Mouse (Mus musculus): ENCODE measurements around the gene Wdfy1. TPM values are rescaled to one million over a fixed set of nuclear protein-coding genes. Genes with fewer than 3 reads are reported as not detected.

Gene Wdfy1
- polyA plus RNA-seq, 1 experiment from 2014 or later = 16.5 TPM

DNA sequence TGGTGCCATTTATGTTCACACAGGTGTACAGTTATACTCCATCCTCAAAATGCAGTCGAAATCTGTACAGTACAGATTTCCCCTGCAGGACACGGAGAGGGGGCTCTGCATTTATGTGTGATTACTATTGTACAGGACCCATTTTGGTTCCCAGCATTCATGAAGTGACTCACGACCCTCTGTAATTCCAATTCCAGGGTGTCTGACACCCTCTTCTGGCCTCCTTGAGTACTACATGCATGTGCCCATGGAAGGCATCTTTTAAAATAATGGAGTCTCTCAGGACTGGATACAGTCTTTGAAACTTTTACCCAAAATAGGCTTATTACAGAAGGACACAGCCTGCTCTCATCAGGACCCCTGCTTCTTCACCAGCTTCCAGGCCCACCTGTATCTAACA is 6.5 kb upstream of the Wdfy1 start:
- H3K4me1 ChIP-seq = no peaks in the 10 kb centered on the region
- no peak overlapping the region for H3K27ac ChIP-seq
- H3K36me3 ChIP-seq = peaks cover 57% of the 10 kb centered on the region
- H3K27me3 ChIP-seq (replicated peaks) = no peaks in the 10 kb centered on the region
- no peaks in the 10 kb centered on the region for H3K9me3 ChIP-seq (replicated peaks)
- WGBS (ENCODE audit: insufficient replicate concordance) = 70% methylated on average over 3 of the region's 3 CpGs
- ATAC-seq = no peak
- H3K4me2 ChIP-seq = no peak overlapping the region
- no peak overlapping the region for H3K9ac ChIP-seq
- H3K4me3 ChIP-seq = no peak overlapping the region

DNA sequence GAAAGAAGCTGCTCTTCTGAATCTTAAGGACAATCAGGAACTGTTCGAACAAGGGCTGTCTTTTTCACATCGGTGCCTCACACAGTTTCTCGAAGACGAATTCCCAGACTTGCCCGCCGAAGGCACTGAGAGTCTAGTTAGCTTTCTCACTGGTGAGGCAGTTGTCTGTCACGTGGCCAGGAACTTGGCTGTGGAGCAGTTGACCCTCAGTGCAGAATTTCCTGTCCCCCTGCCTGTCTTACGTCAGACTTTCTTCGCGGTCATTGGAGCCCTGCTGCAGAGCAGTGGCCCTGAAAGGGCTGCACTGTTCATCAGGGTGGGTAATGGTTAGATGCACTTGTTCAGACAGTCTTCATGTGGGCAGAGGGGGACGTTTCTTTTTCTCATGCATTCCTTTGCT is 2.1 kb upstream of the Wdfy1 start:
- Histone ChIP-seq H3K36me3 (peaks cover 52% of the 10 kb centered on the region), H3K4me3 (no peak overlapping the region), H3K4me1 (peaks cover 5% of the 10 kb centered on the region), H3K4me2 (no peak overlapping the region), H3K9ac (no peak overlapping the region), H3K27me3 (replicated peaks) (no peaks in the 10 kb centered on the region), H3K27ac (no peak overlapping the region), H3K9me3 (replicated peaks) (no peaks in the 10 kb centered on the region)
- WGBS (ENCODE audit: insufficient replicate concordance) = 71% methylated on average over 11 of the region's 11 CpGs
- no peak for ATAC-seq

- Histone ChIP-seq H3K4me2 (no peak overlapping the region), H3K4me1 (peaks cover 5% of the 10 kb centered on the region)
- 65% methylated on average over 4 of the region's 4 CpGs for WGBS (ENCODE audit: insufficient replicate concordance)
These were observed 1.7 kb downstream of the Wdfy1 start for GRCm38 (mm10) chr1:79774164-79774780.

DNA sequence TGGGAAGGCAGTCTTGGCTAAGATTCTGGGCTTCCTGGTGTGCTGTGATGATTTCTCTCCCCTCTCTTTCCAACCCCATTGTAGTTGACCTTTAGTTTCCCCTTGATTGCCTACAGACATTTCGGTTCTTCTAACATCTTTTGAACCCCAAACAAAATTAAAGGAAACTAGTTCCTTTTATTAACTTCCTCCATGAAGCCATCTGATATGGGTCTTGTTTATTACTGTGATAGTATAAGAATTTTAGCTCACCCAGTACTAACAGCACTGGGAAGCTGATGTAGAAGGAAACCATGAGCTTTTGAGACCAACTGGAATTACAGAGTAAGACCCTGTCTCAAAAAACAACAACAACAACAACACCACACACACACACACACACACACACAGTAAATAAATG is 7.7 kb downstream of the Wdfy1 start:
- H3K4me3 ChIP-seq = no peak overlapping the region
- no peaks in the 10 kb centered on the region for H3K36me3 ChIP-seq
- H3K9ac ChIP-seq = no peak overlapping the region
- H3K4me1 ChIP-seq = peaks cover 4% of the 10 kb centered on the region
- no peak for ATAC-seq
- H3K4me2 ChIP-seq = no peak overlapping the region
- 40% methylated on average over 1 of the region's 1 CpGs for WGBS (ENCODE audit: insufficient replicate concordance)
- no peaks in the 10 kb centered on the region for H3K9me3 ChIP-seq (replicated peaks)
- H3K27ac ChIP-seq = no peak overlapping the region
- H3K27me3 ChIP-seq (replicated peaks) = no peaks in the 10 kb centered on the region

More at GRCm38 (mm10) chr1:79774164-79774780, 1.7 kb downstream of the Wdfy1 start:
- no peak overlapping the region for H3K4me3 ChIP-seq
- no peak overlapping the region for H3K27ac ChIP-seq
- H3K36me3 ChIP-seq = peaks cover 16% of the 10 kb centered on the region
- H3K27me3 ChIP-seq (replicated peaks) = no peaks in the 10 kb centered on the region
- no peaks in the 10 kb centered on the region for H3K9me3 ChIP-seq (replicated peaks)
- no peak overlapping the region for H3K9ac ChIP-seq
- ATAC-seq = no peak

DNA sequence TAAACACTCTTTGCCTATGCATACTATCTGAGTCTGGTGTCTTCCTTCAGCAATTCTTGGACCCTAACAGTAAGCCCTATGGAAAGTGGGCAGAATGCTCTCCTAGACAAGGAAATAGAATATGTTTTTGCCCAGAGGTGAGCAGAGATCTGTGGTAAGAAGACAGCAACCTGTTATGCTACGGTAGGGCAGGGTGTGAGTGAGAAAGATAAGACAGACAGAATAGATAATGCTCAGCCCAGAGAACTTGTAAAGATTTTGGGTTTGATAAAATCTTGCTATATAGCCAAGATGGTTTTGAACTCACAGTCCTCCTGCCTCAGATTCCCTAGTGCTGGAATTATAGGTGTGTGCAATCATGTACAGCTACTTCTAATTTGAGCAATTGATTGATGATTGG is 11.5 kb downstream of the Wdfy1 start:
- no peak overlapping the region for H3K27ac ChIP-seq
- H3K4me2 ChIP-seq = no peak overlapping the region
- 29% methylated on average over 1 of the region's 1 CpGs for WGBS (ENCODE audit: insufficient replicate concordance)
- ATAC-seq = no peak
- H3K27me3 ChIP-seq (replicated peaks) = no peaks in the 10 kb centered on the region
- no peak overlapping the region for H3K4me3 ChIP-seq
- H3K4me1 ChIP-seq = peaks cover 33% of the 10 kb centered on the region
- H3K9me3 ChIP-seq (replicated peaks) = no peaks in the 10 kb centered on the region
- H3K9ac ChIP-seq = no peak overlapping the region
- H3K36me3 ChIP-seq = no peaks in the 10 kb centered on the region

- Histone ChIP-seq H3K9ac (no peak overlapping the region), H3K9me3 (replicated peaks) (no peaks in the 10 kb centered on the region), H3K4me2 (no peak overlapping the region), H3K4me3 (no peak overlapping the region), H3K27ac (no peak overlapping the region), H3K27me3 (replicated peaks) (no peaks in the 10 kb centered on the region), H3K4me1 (peaks cover 36% of the 10 kb centered on the region), H3K36me3 (no peaks in the 10 kb centered on the region)
- WGBS (ENCODE audit: insufficient replicate concordance) = 74% methylated on average over 2 of the region's 2 CpGs
- ATAC-seq = no peak
These were observed 11.9 kb downstream of the Wdfy1 start for GRCm38 (mm10) chr1:79764031-79764430.

GRCm38 (mm10) chr1:79762282-79763250 is 13.4 kb downstream of the Wdfy1 start:
- ATAC-seq = peak; percentile 71
- Histone ChIP-seq H3K9me3 (replicated peaks) (no peaks in the 10 kb centered on the region), H3K4me3 (peak overlapping the region; percentile 83), H3K4me1 (peaks cover 41% of the 10 kb centered on the region), H3K4me2 (peak overlapping the region; percentile 86), H3K36me3 (no peaks in the 10 kb centered on the region), H3K27me3 (replicated peaks) (no peaks in the 10 kb centered on the region), H3K27ac (peak overlapping the region; percentile 58; the same call in 1 of the 2 replicates), H3K9ac (peak overlapping the region; percentile 23; the same call in 1 of the 2 replicates)
- 25% methylated on average over 16 of the region's 16 CpGs for WGBS (ENCODE audit: insufficient replicate concordance)

DNA sequence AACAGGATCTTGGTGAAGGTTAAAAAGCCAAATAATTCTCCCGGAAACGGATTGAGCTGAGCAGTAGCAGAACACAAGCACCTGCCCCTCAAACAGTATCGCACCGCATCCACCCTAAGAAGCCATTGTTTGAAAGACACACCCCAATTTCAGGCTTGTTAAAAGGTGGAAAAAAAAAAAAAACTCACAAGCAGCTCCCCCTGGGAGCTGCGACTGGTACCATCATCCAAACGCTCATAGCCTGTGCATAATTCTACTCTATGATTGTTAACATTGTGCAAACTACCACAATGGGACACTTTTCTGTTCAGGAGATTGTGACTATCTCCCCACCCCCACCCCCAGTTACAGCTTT is 14.0 kb downstream of the Wdfy1 start:
- no peaks in the 10 kb centered on the region for H3K27me3 ChIP-seq (replicated peaks)
- H3K9ac ChIP-seq = peak overlapping the region; percentile 23; the same call in 1 of the 2 replicates
- peak overlapping the region; percentile 58; the same call in 1 of the 2 replicates for H3K27ac ChIP-seq
- no peaks in the 10 kb centered on the region for H3K36me3 ChIP-seq
- H3K4me2 ChIP-seq = peak overlapping the region; percentile 86
- peaks cover 48% of the 10 kb centered on the region for H3K4me1 ChIP-seq
- H3K4me3 ChIP-seq = peak overlapping the region; percentile 83
- H3K9me3 ChIP-seq (replicated peaks) = no peaks in the 10 kb centered on the region
- under 1% methylated on average over 6 of the region's 6 CpGs for WGBS (ENCODE audit: insufficient replicate concordance)
- peak; percentile 2; the same call in 1 of the 2 replicates for ATAC-seq

DNA sequence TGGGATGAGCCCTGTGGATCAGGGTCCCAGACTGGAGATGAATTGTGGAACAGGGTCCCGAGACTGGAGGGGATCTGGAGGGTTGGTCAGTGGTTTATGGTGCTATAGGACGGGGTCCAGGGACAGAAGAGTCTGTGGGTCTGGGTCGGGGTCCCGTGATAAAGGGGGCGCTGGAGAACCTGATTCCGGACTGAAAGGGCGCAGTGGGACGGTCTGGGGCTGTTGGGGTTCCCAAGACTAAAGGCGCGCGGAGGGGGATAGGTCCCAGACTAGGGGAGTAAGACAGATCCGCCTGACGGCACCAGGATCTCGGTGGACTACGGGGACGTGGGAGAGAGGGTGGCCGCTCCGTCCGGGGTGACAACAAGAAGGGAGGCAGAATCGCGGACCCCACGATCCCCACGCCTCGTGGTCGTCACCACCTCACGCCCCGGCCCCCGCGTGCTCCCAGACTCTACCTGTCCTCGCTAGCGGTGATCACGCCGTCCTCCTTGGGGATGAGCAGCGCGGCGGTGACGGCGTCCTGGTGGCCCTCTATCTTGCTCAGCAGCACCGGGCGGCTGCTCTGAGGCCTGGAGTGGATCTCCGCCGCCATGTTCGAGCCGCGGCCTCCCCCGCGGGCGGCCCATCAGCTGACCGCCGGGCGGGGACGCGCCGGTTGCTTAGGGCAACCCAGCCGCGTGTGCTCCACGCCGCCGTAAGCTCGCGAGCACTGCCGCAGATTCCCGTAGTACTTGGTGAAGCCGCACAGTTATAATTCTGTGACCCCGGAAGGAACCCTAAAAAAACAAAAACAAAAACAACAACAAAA is 14.6 kb downstream of the Wdfy1 start:
- peak; percentile 93 for ATAC-seq
- H3K27ac ChIP-seq = no peak overlapping the region; the same call in 1 of the 2 replicates

DNA sequence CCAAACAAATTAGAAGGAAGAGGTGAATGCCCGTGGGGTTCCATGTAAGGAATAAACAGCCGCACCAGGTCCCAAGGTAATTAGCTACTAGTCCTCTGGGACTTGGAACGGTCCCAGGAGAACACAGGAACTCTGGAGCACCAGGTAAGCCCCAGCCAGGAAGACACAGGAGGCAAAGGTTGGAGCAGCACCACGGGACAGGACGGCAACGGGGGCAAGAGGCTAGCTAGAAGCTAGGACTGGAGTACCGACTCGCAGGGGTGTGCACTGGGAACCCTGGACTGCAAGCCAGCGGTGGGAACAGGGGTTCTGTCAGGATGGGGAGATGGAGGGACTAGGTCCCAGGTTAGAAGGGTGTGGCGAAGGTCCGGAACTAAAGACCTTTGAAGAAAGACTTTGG is 15.3 kb downstream of the Wdfy1 start:
- Histone ChIP-seq H3K4me2 (peak overlapping the region; percentile 86), H3K27me3 (replicated peaks) (no peaks in the 10 kb centered on the region), H3K27ac (no peak overlapping the region), H3K9me3 (replicated peaks) (no peaks in the 10 kb centered on the region), H3K36me3 (no peaks in the 10 kb centered on the region), H3K4me3 (peak overlapping the region; percentile 83), H3K4me1 (peaks cover 49% of the 10 kb centered on the region), H3K9ac (peak overlapping the region; percentile 85)
- 0 out of 2 replicates have a peak, but pooled peaks have one; percentile 9 for ATAC-seq
- 10% methylated on average over 11 of the region's 11 CpGs for WGBS (ENCODE audit: insufficient replicate concordance)

More for the DNA sequence above, 14.6 kb downstream of the Wdfy1 start:
- Histone ChIP-seq H3K9me3 (replicated peaks) (no peaks in the 10 kb centered on the region), H3K4me3 (peak overlapping the region; percentile 83), H3K27me3 (replicated peaks) (no peaks in the 10 kb centered on the region), H3K9ac (peak overlapping the region; percentile 85), H3K4me1 (peaks cover 49% of the 10 kb centered on the region), H3K36me3 (no peaks in the 10 kb centered on the region), H3K4me2 (peak overlapping the region; percentile 86)
- under 1% methylated on average over 65 of the region's 65 CpGs for WGBS (ENCODE audit: insufficient replicate concordance)

DNA sequence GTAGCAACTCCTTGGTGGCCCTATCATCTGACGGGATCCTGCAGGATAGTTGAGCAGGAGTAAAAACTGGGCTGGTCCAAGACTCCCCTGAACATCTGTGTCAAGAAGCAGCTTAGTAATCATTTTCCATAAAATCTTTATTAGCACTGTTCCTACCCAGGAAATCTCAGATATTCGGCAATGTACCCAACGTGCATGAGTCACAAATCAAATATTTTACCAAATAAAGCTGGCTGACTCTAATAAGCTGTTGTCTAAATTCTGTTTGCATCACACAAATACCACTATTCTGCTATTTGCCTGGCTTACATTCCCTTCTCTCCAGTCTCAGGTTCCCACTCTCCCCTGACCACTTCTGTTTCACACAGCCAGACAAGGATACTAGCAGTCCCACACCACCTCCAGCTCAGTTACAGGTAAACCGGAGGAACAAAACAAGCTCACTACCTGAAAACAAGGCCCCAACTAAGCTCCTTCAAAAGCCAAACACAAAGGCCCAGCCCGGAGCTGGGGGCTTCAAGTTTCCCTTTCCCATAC is 16.4 kb downstream of the Wdfy1 start:
- H3K27ac ChIP-seq = no peak overlapping the region; the same call in 1 of the 2 replicates
- no peaks in the 10 kb centered on the region for H3K27me3 ChIP-seq (replicated peaks)
- no peak overlapping the region for H3K9ac ChIP-seq
- H3K4me3 ChIP-seq = no peak overlapping the region
- H3K9me3 ChIP-seq (replicated peaks) = no peaks in the 10 kb centered on the region
- ATAC-seq = no peak
- H3K4me2 ChIP-seq = peak overlapping the region; percentile 86; the same call in 1 of the 2 replicates
- 77% methylated on average over 5 of the region's 5 CpGs for WGBS (ENCODE audit: insufficient replicate concordance)
- peaks cover 49% of the 10 kb centered on the region for H3K4me1 ChIP-seq
- H3K36me3 ChIP-seq = no peaks in the 10 kb centered on the region
